Mouse (Mus musculus): Measurements from ENCODE around the gene Fam57b. TPM values are rescaled to one million over a fixed set of nuclear protein-coding genes. Genes with fewer than 3 reads are reported as not detected.

The Fam57b gene
- total RNA-seq, 1 experiment from 2014 or later: not detected

GRCm38 (mm10) chr7:126795387-126796317 is 1.8 kb upstream of the Fam57b start:
- no peak for ATAC-seq (replicated peaks; ENCODE audit: insufficient number of reproducible peaks, low FRiP score, low TSS enrichment, poor library complexity, severe bottlenecking)

DNA sequence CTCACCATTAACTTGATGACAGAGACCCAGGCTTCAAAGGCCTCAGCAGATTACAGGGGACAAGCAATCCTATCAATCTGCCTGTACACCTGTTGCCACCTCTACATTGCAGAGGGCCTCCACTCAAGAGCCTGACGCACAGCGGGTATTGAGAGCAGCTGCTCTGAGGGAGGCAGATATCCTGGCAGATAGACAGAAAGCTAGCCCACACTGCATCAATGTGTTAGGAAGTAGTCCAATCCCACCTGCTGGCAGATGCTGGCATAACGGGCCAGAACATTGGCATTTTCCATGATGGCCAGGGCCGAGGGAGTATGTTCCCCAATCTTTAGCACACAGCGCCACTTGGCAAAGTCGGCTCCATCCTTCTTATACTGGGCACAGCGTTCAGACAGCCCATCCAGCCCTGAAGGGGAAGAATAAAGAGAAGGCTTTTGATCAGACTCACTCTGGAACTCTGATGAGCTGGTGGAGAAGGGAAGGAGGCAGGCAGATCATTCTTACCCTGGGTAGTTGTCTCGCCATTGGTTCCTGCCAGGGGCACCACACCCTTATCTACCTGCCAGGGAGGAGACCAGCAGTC is 1.0 kb upstream of the Fam57b start:
- ATAC-seq (replicated peaks; ENCODE audit: insufficient number of reproducible peaks, low FRiP score, low TSS enrichment, poor library complexity, severe bottlenecking): no peak

- ATAC-seq (replicated peaks; ENCODE audit: insufficient number of reproducible peaks, low FRiP score, low TSS enrichment, poor library complexity, severe bottlenecking): no peak; the same call in none of the 2 replicates
Observed at GRCm38 (mm10) chr7:126798127-126799049, 920 bp downstream of the Fam57b start.

- ATAC-seq (replicated peaks; ENCODE audit: insufficient number of reproducible peaks, low FRiP score, low TSS enrichment, poor library complexity, severe bottlenecking): peak; percentile 80
Observed at GRCm38 (mm10) chr7:126799050-126799467, 1.6 kb downstream of the Fam57b start.

- peak; percentile 55 for ATAC-seq (replicated peaks; ENCODE audit: insufficient number of reproducible peaks, low FRiP score, low TSS enrichment, poor library complexity, severe bottlenecking)
Observed at GRCm38 (mm10) chr7:126799468-126800268, 2.2 kb downstream of the Fam57b start.

- ATAC-seq (replicated peaks; ENCODE audit: insufficient number of reproducible peaks, low FRiP score, low TSS enrichment, poor library complexity, severe bottlenecking): no peak
Observed at GRCm38 (mm10) chr7:126800269-126801056, 3.0 kb downstream of the Fam57b start.

GRCm38 (mm10) chr7:126801057-126801422 is 3.6 kb downstream of the Fam57b start:
- ATAC-seq (replicated peaks; ENCODE audit: insufficient number of reproducible peaks, low FRiP score, low TSS enrichment, poor library complexity, severe bottlenecking): no peak

- ATAC-seq (replicated peaks; ENCODE audit: insufficient number of reproducible peaks, low FRiP score, low TSS enrichment, poor library complexity, severe bottlenecking): no peak
Observed at GRCm38 (mm10) chr7:126802134-126802889, 4.8 kb downstream of the Fam57b start.

- no peak for ATAC-seq (replicated peaks; ENCODE audit: insufficient number of reproducible peaks, low FRiP score, low TSS enrichment, poor library complexity, severe bottlenecking)
Observed at GRCm38 (mm10) chr7:126803181-126803580, 5.7 kb downstream of the Fam57b start.

DNA sequence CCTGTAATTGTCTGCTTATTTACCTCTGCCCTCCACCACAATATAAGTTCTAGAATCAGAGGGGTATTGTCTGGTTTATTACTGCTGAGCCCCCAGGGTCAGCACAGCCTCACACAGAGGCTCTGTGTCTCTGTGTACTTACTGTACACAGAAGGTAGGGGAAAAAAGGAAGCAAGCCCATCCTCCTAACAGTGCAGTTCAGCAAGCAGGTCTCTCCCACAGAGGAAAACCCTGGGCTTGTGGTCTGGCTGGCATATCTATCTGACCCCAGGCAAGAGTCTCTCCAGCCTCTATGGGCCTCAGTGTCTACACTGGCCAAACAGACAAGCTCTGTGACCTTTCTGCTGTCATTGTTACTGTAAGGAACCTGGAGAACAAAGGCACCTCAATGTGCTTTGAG is 6.3 kb downstream of the Fam57b start:
- ATAC-seq (replicated peaks; ENCODE audit: insufficient number of reproducible peaks, low FRiP score, low TSS enrichment, poor library complexity, severe bottlenecking): no peak

DNA sequence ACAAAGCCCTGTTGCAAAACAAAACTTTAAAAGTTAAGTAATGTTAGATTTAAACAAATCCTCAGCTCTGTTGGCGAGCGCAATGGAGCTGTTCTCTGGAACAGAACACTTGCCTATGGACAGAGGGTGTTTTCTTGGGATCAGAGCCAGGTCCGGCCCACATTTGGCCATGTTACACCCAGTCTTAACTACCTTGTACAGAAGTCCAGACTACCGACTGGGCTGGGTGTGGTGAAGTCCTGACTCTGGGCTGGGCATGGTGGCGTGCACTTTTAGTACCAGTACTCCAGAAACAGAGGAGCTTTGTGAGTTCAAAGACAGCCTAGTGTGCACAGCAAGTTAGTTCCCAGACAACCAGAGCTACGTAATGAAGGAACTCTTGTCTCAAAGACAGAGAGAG is 9.5 kb downstream of the Fam57b start:
- ATAC-seq (replicated peaks; ENCODE audit: insufficient number of reproducible peaks, low FRiP score, low TSS enrichment, poor library complexity, severe bottlenecking): no peak

DNA sequence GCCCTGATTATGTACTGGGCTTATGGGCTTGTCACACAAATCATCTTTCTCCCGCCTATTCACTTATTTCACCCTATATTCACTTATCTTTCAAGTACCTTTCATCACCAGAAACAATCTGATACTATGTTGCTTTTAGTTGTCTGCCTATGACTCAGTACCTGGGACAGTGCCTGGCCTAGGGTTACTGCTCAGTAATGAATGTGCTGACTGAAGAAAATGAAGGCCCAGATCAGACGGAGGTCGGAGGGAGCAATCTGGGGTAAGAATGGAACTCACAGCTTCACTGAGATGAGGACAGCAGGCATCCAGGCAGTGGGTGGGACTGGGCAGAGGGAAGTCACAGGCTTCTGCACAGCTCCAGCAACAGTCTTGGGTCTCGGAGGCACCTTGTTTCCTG is 9.9 kb downstream of the Fam57b start:
- no peak for ATAC-seq (replicated peaks; ENCODE audit: insufficient number of reproducible peaks, low FRiP score, low TSS enrichment, poor library complexity, severe bottlenecking)

DNA sequence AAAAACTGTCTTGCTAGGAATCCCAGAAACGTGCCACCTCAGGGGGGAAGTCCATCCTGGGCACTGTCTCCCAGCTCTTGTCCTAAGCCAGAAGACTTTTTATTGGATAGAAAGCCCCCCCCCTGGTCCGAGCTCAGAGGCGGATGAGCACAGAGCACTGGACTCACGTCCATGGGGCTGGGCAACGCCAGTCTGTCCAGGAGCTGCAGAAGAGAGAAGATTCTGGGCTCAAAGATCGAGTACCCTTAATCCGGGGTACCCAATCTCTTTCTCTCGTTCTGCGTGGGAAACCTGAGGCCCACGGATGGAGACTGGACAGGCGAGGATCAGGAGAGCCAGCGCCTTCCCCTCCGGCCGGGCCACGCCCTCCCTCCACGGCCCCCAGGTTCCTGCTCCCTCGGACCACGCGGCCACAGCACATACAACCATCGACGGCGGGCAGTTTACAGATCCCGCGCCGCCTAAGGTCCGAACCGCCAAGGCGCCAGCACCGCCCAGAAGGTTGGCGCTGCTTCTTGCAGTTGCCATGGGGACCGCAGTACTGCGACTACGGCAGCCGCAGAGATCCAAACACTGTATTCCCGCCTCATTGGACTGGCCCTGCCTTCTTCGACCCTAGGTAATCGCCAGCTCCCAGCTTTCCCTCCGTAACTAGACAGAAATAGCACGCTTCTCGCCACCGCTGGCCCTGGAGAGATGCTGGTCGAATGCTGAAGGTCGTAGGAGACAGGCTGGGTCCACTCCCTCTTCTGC is 11.4 kb downstream of the Fam57b start:
- peak; percentile 69 for ATAC-seq (replicated peaks; ENCODE audit: insufficient number of reproducible peaks, low FRiP score, low TSS enrichment, poor library complexity, severe bottlenecking)

DNA sequence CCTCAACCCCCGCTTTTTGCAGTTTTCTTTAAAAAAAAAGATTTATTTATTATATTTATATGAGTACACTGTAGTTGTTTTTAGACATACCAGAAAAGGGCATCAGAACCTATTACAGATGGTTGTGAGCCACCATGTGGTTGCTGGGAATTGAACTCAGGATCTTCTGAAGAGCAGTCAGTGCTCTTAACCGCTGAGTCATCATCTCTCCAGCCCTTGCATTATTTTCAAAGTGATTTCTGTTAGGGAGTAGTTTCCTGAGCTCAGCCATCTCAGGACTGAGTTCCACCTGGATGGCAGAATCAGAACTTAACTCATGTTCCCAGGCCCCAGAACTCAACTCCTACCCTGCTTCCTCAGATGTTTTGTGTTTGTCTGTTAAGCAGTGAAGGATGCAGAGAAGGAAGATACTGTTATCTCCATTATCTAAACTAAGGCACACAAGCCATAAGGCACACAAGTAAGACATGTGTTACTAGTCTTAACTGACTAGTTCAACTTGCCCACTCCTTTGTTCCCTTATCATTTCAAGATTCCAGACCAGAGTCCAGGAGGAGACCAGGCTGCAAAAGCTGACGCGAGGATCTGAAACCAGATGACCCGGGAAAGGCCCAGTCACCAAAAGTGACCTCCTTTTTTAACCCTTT is 12.4 kb downstream of the Fam57b start:
- ATAC-seq (replicated peaks; ENCODE audit: insufficient number of reproducible peaks, low FRiP score, low TSS enrichment, poor library complexity, severe bottlenecking): no peak

DNA sequence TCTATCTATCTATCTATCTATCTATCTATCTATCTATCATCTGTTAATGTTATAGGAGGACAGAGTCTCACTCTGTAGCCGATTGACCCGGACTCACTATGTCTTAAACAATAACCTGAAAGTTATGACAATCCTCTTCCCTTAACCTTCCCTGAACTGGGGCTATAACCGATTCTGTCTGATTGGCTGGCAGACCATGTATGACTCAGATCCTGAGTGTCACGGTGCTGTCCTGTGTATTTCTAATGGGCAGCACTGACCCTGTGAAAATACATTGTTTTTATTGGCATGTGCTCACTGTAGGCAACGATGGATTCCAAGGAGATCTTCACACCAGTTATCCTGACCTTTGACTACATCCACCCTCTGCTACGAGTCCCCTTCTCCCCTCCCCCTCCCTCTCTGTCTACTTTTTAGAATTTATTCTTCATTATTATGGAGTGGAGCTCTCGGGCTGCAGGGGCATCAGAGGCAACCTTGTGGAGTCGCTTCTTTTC is 18.3 kb downstream of the Fam57b start:
- ATAC-seq (replicated peaks; ENCODE audit: insufficient number of reproducible peaks, low FRiP score, low TSS enrichment, poor library complexity, severe bottlenecking): no peak

- no peak for ATAC-seq (replicated peaks; ENCODE audit: insufficient number of reproducible peaks, low FRiP score, low TSS enrichment, poor library complexity, severe bottlenecking)
Observed at GRCm38 (mm10) chr7:126816494-126816893, 19.0 kb downstream of the Fam57b start.
